Mouse (Mus musculus): ENCODE data around the gene Sergef. TPM values are rescaled to one million over a fixed set of nuclear protein-coding genes. Genes with fewer than 3 reads are reported as not detected.

The Sergef gene
- total and polyA plus RNA-seq, 3 experiments: 10.9 to 36.2 (median 13.0) TPM

GRCm38 (mm10) chr7:46394933-46395332 is 244.7 kb downstream of the Sergef start:
- DNase-seq (ENCODE audit: low spot score): no peak
- H3K27me3 ChIP-seq (ENCODE audit: insufficient read depth, low read length): peaks cover 3% of the 10 kb centered on the region; the same call in 1 of the 2 replicates
- H3K4me1 ChIP-seq (ENCODE audit: insufficient read depth, low read depth, low read length): no peaks in the 10 kb centered on the region
- H3K36me3 ChIP-seq (replicated peaks): no peaks in the 10 kb centered on the region
- no peak overlapping the region for H3K4me3 ChIP-seq (ENCODE audit: low read depth, low read length)
- no peak for ATAC-seq (ENCODE audit: extremely low read depth, insufficient number of reproducible peaks, low FRiP score, poor library complexity, severe bottlenecking)
- TF ChIP-seq CTCF (IDR thresholded peaks at IDR 0.05; ENCODE audit: low read depth, low read length): no peak
- peaks cover 23% of the 10 kb centered on the region for H3K9me3 ChIP-seq (replicated peaks)

- TF ChIP-seq TAL1 (conservative IDR thresholded peaks at IDR 0.05; ENCODE audit: low read depth, low read length) (no peak), GATA1 (IDR thresholded peaks at IDR 0.05; ENCODE audit: borderline replicate concordance, low read length) (no peak), GATA2 (IDR thresholded peaks at IDR 0.05; ENCODE audit: borderline replicate concordance, low read depth, low read length) (no peak), POLR2AphosphoS5 (IDR thresholded peaks at IDR 0.05; ENCODE audit: insufficient replicate concordance, low read depth, low read length) (no peak), CTCF (IDR thresholded peaks at IDR 0.05; ENCODE audit: low read depth, low read length) (no peak)
- peaks cover 3% of the 10 kb centered on the region; the same call in 1 of the 2 replicates for H3K27me3 ChIP-seq (ENCODE audit: insufficient read depth, low read length)
- no peak for ATAC-seq (ENCODE audit: extremely low read depth, insufficient number of reproducible peaks, low FRiP score, poor library complexity, severe bottlenecking)
- no peaks in the 10 kb centered on the region for H3K36me3 ChIP-seq (replicated peaks)
- H3K4me3 ChIP-seq (ENCODE audit: low read depth, low read length): no peak overlapping the region
- DNase-seq (ENCODE audit: low spot score): no peak
- H3K4me1 ChIP-seq (ENCODE audit: insufficient read depth, low read depth, low read length): no peaks in the 10 kb centered on the region
- peaks cover 23% of the 10 kb centered on the region for H3K9me3 ChIP-seq (replicated peaks)
Observed at GRCm38 (mm10) chr7:46393718-46394511, 245.7 kb downstream of the Sergef start.

Other genes starting within 250 kb of the Sergef start
- not detected in 2 replicates for gene Kcnc1, start 243.3 kb downstream of the Sergef start, total RNA-seq (2014; fragmentation: Nextera tagmentation)
- 0.06 and 0.11 TPM in 2 replicates for gene Kcnc1, start 243.3 kb downstream of the Sergef start, total RNA-seq (2017)
- not detected in 2 replicates for gene Kcnc1, start 243.3 kb downstream of the Sergef start, polyA plus RNA-seq (2012)
- 171 and 201 TPM in 2 replicates for gene Tph1, start 32.7 kb upstream of the Sergef start, total RNA-seq (2014; fragmentation: Nextera tagmentation)
- 386 and 387 TPM in 2 replicates for gene Tph1, start 32.7 kb upstream of the Sergef start, total RNA-seq (2017)
- 2.1 and 3.6 TPM in 2 replicates for gene Tph1, start 32.7 kb upstream of the Sergef start, polyA plus RNA-seq (2012)
- gene Saal1, start 70.9 kb upstream of the Sergef start, total RNA-seq (2014; fragmentation: Nextera tagmentation): 34.4 and 48.6 TPM in 2 replicates
- gene Saal1, start 70.9 kb upstream of the Sergef start, total RNA-seq (2017): 23.9 and 28.1 TPM in 2 replicates
- 4.4 and 4.6 TPM in 2 replicates for gene Saal1, start 70.9 kb upstream of the Sergef start, polyA plus RNA-seq (2012)
- gene Saa3, start 75.9 kb upstream of the Sergef start, total RNA-seq (2014; fragmentation: Nextera tagmentation): not detected in 2 replicates
- 1.0 TPM in 1 of 2 replicates, not detected in the other for gene Saa3, start 75.9 kb upstream of the Sergef start, total RNA-seq (2017)
- not detected in 2 replicates for gene Saa3, start 75.9 kb upstream of the Sergef start, polyA plus RNA-seq (2012)
- gene Saa4, start 92.8 kb upstream of the Sergef start, total RNA-seq (2014; fragmentation: Nextera tagmentation): not detected in 2 replicates
- not detected in 2 replicates for gene Saa4, start 92.8 kb upstream of the Sergef start, total RNA-seq (2017)
- gene Saa4, start 92.8 kb upstream of the Sergef start, polyA plus RNA-seq (2012): not detected in 2 replicates
- gene Saa1, start 103.2 kb upstream of the Sergef start, total RNA-seq (2014; fragmentation: Nextera tagmentation): not detected in 2 replicates
- gene Saa1, start 103.2 kb upstream of the Sergef start, total RNA-seq (2017): not detected in 2 replicates
- gene Saa1, start 103.2 kb upstream of the Sergef start, polyA plus RNA-seq (2012): not detected in 2 replicates
- not detected in 2 replicates for gene Saa2, start 112.0 kb upstream of the Sergef start, total RNA-seq (2014; fragmentation: Nextera tagmentation)
- not detected in 2 replicates for gene Saa2, start 112.0 kb upstream of the Sergef start, total RNA-seq (2017)
- not detected in 2 replicates for gene Saa2, start 112.0 kb upstream of the Sergef start, polyA plus RNA-seq (2012)
- gene Hps5, start 156.3 kb upstream of the Sergef start, total RNA-seq (2014; fragmentation: Nextera tagmentation): 20.4 and 30.4 TPM in 2 replicates
- gene Hps5, start 156.3 kb upstream of the Sergef start, total RNA-seq (2017): 34.9 and 40.4 TPM in 2 replicates
- gene Hps5, start 156.3 kb upstream of the Sergef start, polyA plus RNA-seq (2012): 2.1 and 2.7 TPM in 2 replicates
- 189 and 225 TPM in 2 replicates for gene Gtf2h1, start 156.3 kb upstream of the Sergef start, total RNA-seq (2014; fragmentation: Nextera tagmentation)
- 275 and 302 TPM in 2 replicates for gene Gtf2h1, start 156.3 kb upstream of the Sergef start, total RNA-seq (2017)
- gene Gtf2h1, start 156.3 kb upstream of the Sergef start, polyA plus RNA-seq (2012): 101 and 108 TPM in 2 replicates
- 2,069 and 2,225 TPM in 2 replicates for gene Ldha, start 201.7 kb upstream of the Sergef start, total RNA-seq (2014; fragmentation: Nextera tagmentation)
- 1,859 and 1,927 TPM in 2 replicates for gene Ldha, start 201.7 kb upstream of the Sergef start, total RNA-seq (2017)
- 2,214 and 2,274 TPM in 2 replicates for gene Ldha, start 201.7 kb upstream of the Sergef start, polyA plus RNA-seq (2012)
- not detected in 2 replicates for gene Ldhc, start 221.4 kb upstream of the Sergef start, total RNA-seq (2014; fragmentation: Nextera tagmentation)
- not detected in 2 replicates for gene Ldhc, start 221.4 kb upstream of the Sergef start, total RNA-seq (2017)
- not detected in 2 replicates for gene Ldhc, start 221.4 kb upstream of the Sergef start, polyA plus RNA-seq (2012)

Data from G1E (cell line).